Mouse (Mus musculus) ovary, postnatal 36 days (tissue): ENCODE measurements at regions not wholly inside any gene's neighbourhood (a gene's known extent, or its start where the extent isn't known, plus 50 kb on each side); places are given as distances from the start of the nearest gene placed in this dataset.

Source experiments
- DNase-seq: peaks from one replicate; pipeline ENCODE4 v3.0.0; 2022; ENCODE audit warnings: low spot score, mixed read lengths

DNA sequence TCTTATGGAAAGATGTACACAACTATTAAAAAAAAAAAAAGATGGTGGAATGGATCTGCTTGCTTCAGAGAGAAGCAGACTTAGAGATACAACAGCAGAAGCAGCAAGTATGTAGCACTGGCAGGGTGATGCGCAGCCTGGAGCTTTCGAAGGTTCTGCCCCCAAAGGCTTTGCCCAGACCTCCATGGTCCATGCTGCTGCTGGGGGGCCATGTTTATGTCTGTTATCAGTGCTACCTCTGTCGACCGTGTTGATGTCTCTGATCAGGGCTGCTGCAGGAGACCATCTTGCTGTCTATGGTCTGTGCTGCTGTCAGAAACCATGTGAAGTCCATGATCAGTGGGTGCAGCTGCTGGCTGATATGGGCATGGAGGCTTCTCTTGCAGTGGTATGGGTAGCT is 88.6 kb upstream of the Fam189a1 start:
- no peak for DNase-seq

DNA sequence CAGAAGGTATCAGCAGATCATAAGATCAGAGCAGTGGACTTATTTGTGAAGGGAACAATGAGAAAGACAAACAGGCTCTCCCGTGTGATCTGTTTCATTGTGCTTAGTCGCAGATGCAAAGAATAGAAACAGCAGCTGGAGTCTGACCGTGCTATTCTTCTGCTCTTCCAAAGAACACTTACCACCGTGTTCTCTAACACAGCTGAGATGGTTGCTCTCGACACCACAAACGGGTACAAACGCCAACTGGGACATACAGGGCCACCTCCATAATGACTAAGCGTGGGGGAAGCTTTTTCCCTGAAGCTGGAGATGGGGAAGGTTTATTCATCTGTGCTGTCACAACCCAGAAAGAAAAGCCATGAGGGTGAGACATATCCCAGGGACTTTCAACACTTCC is 84.8 kb upstream of the Fam189a1 start:
- DNase-seq = no peak

DNA sequence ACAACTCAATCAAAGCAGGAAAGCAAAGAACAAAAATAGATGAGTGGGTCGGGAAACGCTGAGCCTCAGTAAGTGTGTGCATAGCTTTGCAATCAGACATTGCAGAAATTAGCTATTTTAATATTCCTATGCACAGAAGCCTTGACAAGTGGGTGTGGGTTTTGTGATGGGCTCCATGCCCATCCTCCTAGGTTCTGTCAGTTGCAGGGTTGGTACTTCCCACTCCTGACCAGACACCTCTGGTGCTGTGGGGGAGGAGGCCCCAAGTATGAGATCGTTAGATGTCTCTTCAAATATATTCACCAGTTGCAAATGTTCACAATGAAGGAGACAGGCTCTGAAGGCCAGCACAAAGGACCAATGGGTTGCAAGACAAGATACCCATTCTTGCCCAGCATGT is 79.3 kb upstream of the Fam189a1 start:
- no peak for DNase-seq

GRCm38 (mm10) chr7:65233681-65234080 is 77.3 kb upstream of the Fam189a1 start:
- no peak for DNase-seq

- no peak for DNase-seq
Observed at GRCm38 (mm10) chr7:65229306-65229705, 72.9 kb upstream of the Fam189a1 start.

DNA sequence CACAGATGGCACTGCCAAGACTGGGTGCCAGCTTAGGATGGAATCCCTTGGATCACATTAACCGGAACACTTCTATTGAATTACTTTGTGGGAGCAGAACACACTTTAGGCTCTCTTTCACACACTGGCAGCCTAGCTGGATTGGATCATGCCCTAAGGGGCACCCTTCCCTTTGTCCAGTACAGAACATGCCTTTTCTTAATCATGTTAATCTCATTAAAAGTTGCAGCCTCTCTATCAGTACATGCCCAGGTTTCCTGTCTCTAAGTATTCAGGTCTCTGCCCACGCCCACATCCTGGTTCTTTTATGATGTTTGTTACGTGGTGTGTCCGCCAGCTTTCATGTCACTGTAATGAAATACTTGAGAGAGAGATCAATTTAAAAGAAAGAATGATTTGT is 69.8 kb upstream of the Fam189a1 start:
- DNase-seq = no peak

DNA sequence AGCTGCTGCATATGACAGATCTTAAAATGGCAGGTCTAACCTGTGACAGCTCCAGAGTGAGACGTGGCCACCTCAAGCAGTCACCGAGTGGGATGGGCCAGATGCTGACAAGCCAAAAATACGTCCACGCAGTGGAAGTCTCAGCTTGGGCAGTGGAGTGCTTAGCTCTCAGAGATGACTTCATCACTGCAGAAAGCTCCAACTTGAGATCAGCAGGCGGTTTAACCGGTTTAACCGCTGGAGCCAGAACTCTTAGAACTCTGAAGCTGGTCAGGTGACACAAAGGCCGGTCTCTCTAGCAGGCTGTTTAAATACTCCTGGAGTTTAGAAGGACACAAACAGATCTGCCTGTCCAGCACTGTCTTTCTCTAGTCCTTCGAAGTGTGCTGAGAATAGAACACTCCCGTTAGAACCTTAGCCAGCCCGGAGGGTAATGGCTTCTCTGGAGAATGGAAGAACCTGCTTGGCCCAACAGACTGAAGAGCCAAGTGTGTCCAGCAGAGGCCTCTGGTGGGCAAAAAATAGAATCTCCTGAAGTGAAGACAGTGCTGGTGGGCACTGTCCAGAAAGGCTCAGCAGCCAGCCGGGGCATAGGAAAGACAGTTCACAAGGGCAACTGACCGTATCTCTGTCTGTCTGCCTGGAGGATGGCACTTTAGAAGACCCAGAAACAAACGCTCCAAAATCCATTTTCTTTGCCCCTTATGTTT is 57.0 kb upstream of the Fam189a1 start:
- DNase-seq = peak; percentile 9

GRCm38 (mm10) chr7:65207240-65207639 is 50.9 kb upstream of the Fam189a1 start:
- no peak for DNase-seq
